Mouse (Mus musculus) olfactory bulb, adult 2 months (tissue): ENCODE results near the gene Mta2.

Experiments used
- CTCF ChIP-seq: fragments of 200-500 bp; IDR thresholded peaks from 2 replicates; pipeline ENCODE4 v1.5.1; 2012; ENCODE audit warnings: low read depth, mild to moderate bottlenecking, low read length, moderate library complexity; ENCODE audit not compliant: insufficient read depth
- POLR2A ChIP-seq: fragments of 200-500 bp; IDR thresholded peaks from 2 replicates; pipeline ENCODE4 v1.6.1; 2012; ENCODE audit warnings: mild to moderate bottlenecking, low read depth, low read length, moderate library complexity; ENCODE audit not compliant: insufficient read depth

- TF ChIP-seq POLR2A: no peak
- no peak for TF ChIP-seq CTCF
These were observed 24.1 kb downstream of the Mta2 start for GRCm38 (mm10) chr19:8965771-8966170.
